ENCODE assay signal across 27 mouse cellular contexts in genomic region chr11:102043381-102043780, GRCm38 (mm10). TPM values are rescaled to one million over a fixed set of nuclear protein-coding genes. Genes with fewer than 3 reads are reported as not detected.
DNase-seq lines count a peak whose midpoint lies in the region; ATAC-seq and TF ChIP-seq lines count a peak whose summit lies in the region.
"Had no signal": no experiment of that assay in that cellular context is flagged by ENCODE, and none has a peak within 500 bp of the region (broad histone marks: within the 10 kb centered on the region; RNA-seq: fewer than 3 reads in every experiment).

No protein-coding gene starts in this region.

- no peak for ATAC-seq in heart, embryonic 16.5 days (replicated peaks; ENCODE audit: extremely low read depth, insufficient read depth, low FRiP score)
- no peak for ATAC-seq in kidney, embryonic 14.5 days (ENCODE audit: low FRiP score, low TSS enrichment)
- ATAC-seq: forebrain, embryonic 14.5 days; forebrain, embryonic 16.5 days had no signal

- WGBS in heart, embryonic 16.5 days: 84% methylated on average over 6 of the region's 6 CpGs
- WGBS in kidney, adult 2 months: 75% methylated on average over 6 of the region's 6 CpGs
- 81% methylated on average over 6 of the region's 6 CpGs for WGBS in kidney, embryonic 14.5 days
- WGBS in forebrain, embryonic 10.5 days: 89% methylated on average over 6 of the region's 6 CpGs

- H3K9me3 ChIP-seq in heart, embryonic 16.5 days (replicated peaks; ENCODE audit: control insufficient read depth, low read length): peaks cover 7% of the 10 kb centered on the region; the same call in 1 of the 2 replicates
- peaks cover 13% of the 10 kb centered on the region for H3K9me3 ChIP-seq in kidney, embryonic 14.5 days (ENCODE audit: control insufficient read depth, low read length)
- peaks cover 23% of the 10 kb centered on the region for H3K9me3 ChIP-seq in forebrain, embryonic 10.5 days

- no peak for TF ChIP-seq POLR2A in kidney, adult 2 months (IDR thresholded peaks at IDR 0.05; ENCODE audit: low read depth, low read length)

- intact Hi-C loops in heart, postnatal 14 days (cut with DNase I): no loop called here

- H3K27me3 ChIP-seq in heart, embryonic 16.5 days (ENCODE audit: control insufficient read depth, insufficient read depth, low read length): no peaks in the 10 kb centered on the region
- no peaks in the 10 kb centered on the region for H3K27me3 ChIP-seq in kidney, adult 2 months (replicated peaks; ENCODE audit: control insufficient read depth, insufficient read depth, low read length)
- H3K27me3 ChIP-seq in kidney, embryonic 14.5 days (ENCODE audit: control insufficient read depth, insufficient read depth, low read length): no peaks in the 10 kb centered on the region
- 0 out of 2 replicates have a peak, but pooled peaks cover 7% of the 10 kb centered on the region for H3K27me3 ChIP-seq in forebrain, embryonic 10.5 days (ENCODE audit: poor library complexity, severe bottlenecking)
- H3K27me3 ChIP-seq: embryonic facial prominence, embryonic 12.5 days; forebrain, embryonic 12.5 days had no signal

- no peak for TF ChIP-seq CTCF in kidney, adult 2 months (conservative IDR thresholded peaks at IDR 0.05; ENCODE audit: insufficient read depth, insufficient read length, low read depth, low read length)

- peak overlapping the region; percentile 11; the same call in 1 of the 2 replicates for H3K4me2 ChIP-seq in heart, embryonic 16.5 days (ENCODE audit: low read depth, low read length)
- no peak overlapping the region for H3K4me2 ChIP-seq in kidney, embryonic 14.5 days (replicated peaks; ENCODE audit: low read depth, low read length)
- H3K4me2 ChIP-seq: embryonic facial prominence, embryonic 12.5 days; forebrain, embryonic 12.5 days had no signal

- H3K4me1 ChIP-seq in heart, embryonic 16.5 days (ENCODE audit: control insufficient read depth, insufficient read depth, low read length): no peaks in the 10 kb centered on the region
- peaks cover 3% of the 10 kb centered on the region; the same call in 1 of the 2 replicates for H3K4me1 ChIP-seq in kidney, adult 2 months (ENCODE audit: control insufficient read depth, insufficient read depth, low read length)
- peaks cover 5% of the 10 kb centered on the region; the same call in 1 of the 2 replicates for H3K4me1 ChIP-seq in kidney, embryonic 14.5 days (ENCODE audit: control insufficient read depth, insufficient read depth, low read length)
- H3K4me1 ChIP-seq in brown adipose tissue, adult 24 weeks (ENCODE audit: control insufficient read depth, insufficient read depth, insufficient read length, low read length): 0 out of 2 replicates have a peak, but pooled peaks cover 5% of the 10 kb centered on the region
- H3K4me1 ChIP-seq in forebrain, embryonic 10.5 days: peaks cover 9% of the 10 kb centered on the region
- H3K4me1 ChIP-seq: embryonic facial prominence, embryonic 12.5 days; forebrain, embryonic 12.5 days had no signal

- no peak overlapping the region for H3K4me3 ChIP-seq in heart, embryonic 16.5 days (ENCODE audit: low read length)
- H3K4me3 ChIP-seq in kidney, adult 2 months (ENCODE audit: insufficient read depth, low read depth, low read length): peak overlapping the region; percentile 52
- no peak overlapping the region for H3K4me3 ChIP-seq in kidney, embryonic 14.5 days (ENCODE audit: low read length)
- H3K4me3 ChIP-seq in brown adipose tissue, adult 24 weeks (ENCODE audit: insufficient read depth, low read depth, low read length): peak overlapping the region; percentile 85
- no peak overlapping the region for H3K4me3 ChIP-seq in forebrain, embryonic 10.5 days
- H3K4me3 ChIP-seq: embryonic facial prominence, embryonic 10.5 days; embryonic facial prominence, embryonic 12.5 days; forebrain, embryonic 12.5 days had no signal

- no peak overlapping the region for H3K27ac ChIP-seq in heart, embryonic 16.5 days (ENCODE audit: low read length)
- H3K27ac ChIP-seq in kidney, adult 2 months (ENCODE audit: insufficient read depth, low read depth, low read length): peak overlapping the region; percentile 62
- no peak overlapping the region for H3K27ac ChIP-seq in kidney, embryonic 14.5 days (ENCODE audit: low read depth, low read length)
- peak overlapping the region; percentile 97 for H3K27ac ChIP-seq in brown adipose tissue, adult 24 weeks (replicated peaks; ENCODE audit: low read depth, low read length)
- no peak overlapping the region for H3K27ac ChIP-seq in forebrain, embryonic 10.5 days
- H3K27ac ChIP-seq: embryonic facial prominence, embryonic 10.5 days; embryonic facial prominence, embryonic 12.5 days; forebrain, embryonic 12.5 days had no signal

- DNase-seq in heart, adult 11 months: peak; percentile 92
- no peak for DNase-seq in heart, postnatal 14 days
- no peak for DNase-seq in heart, adult 9 months (ENCODE audit: low spot score in 2 of 2)
- no peak for DNase-seq in kidney, adult 2 months
- DNase-seq in forebrain, embryonic 10.5 days (ENCODE audit: extremely low spot score, low spot score): no peak
- DNase-seq: adrenal gland, adult 2 months; adrenal gland, postnatal 10 days; adrenal gland, postnatal 25 days; cerebellum, adult 11-12 months; cerebellum, adult 2 months; cerebellum, adult 9-10 months; cerebellum, postnatal 10 days; cerebellum, postnatal 25 days had no signal

- no peak overlapping the region for H3K9ac ChIP-seq in heart, embryonic 16.5 days (ENCODE audit: low read length)
- H3K9ac ChIP-seq in kidney, embryonic 14.5 days (ENCODE audit: low read depth, low read length): no peak overlapping the region
- H3K9ac ChIP-seq: embryonic facial prominence, embryonic 12.5 days; forebrain, embryonic 12.5 days had no signal

- H3K36me3 ChIP-seq in heart, embryonic 16.5 days (ENCODE audit: control insufficient read depth, insufficient read depth): peaks cover 3% of the 10 kb centered on the region; the same call in 1 of the 2 replicates
- no peaks in the 10 kb centered on the region for H3K36me3 ChIP-seq in kidney, adult 2 months (ENCODE audit: control insufficient read depth, insufficient read depth, low read length)
- no peaks in the 10 kb centered on the region for H3K36me3 ChIP-seq in kidney, embryonic 14.5 days (ENCODE audit: control insufficient read depth, insufficient read depth, low read length)
- no peaks in the 10 kb centered on the region for H3K36me3 ChIP-seq in forebrain, embryonic 10.5 days (replicated peaks)
- H3K36me3 ChIP-seq: embryonic facial prominence, embryonic 12.5 days; forebrain, embryonic 12.5 days had no signal

RNA-seq across cellular contexts. Expression of gene Cd300lg, which starts 2.1 kb away (rescaled TPM):
- 10 to 100 TPM; 61.8 to 69.1 TPM for total RNA-seq in heart, postnatal 14 days (2021)
- polyA plus RNA-seq in heart, embryonic 16.5 days (2015; fragmentation: Nextera tagmentation; extraction: Ambion mirVana): 11.6 TPM in 2 replicates
- 62.1 and 67.1 TPM in 2 replicates for polyA plus RNA-seq in kidney, adult 2 months (2012; rRNA removed)
- polyA plus RNA-seq in kidney, embryonic 14.5 days (2014; fragmentation: Nextera tagmentation; extraction: Ambion mirVana): 0.38 and 0.43 TPM in 2 replicates
- polyA plus RNA-seq in brown adipose tissue, adult 24 weeks (2012; ENCODE audit: insufficient read depth, insufficient read length, missing spikeins): 37.7 and 46.4 TPM in 2 replicates
- 0.14 and 0.23 TPM in 2 replicates for polyA plus RNA-seq in forebrain, embryonic 10.5 days (2016; fragmentation: Nextera tagmentation; extraction: Ambion mirVana)
- total RNA-seq: ES-E14 had no signal
- polyA plus RNA-seq: C2C12; forebrain, embryonic 14.5 days had no signal

RNA-seq across cellular contexts. Expression of gene Mpp3, which starts 15.1 kb away (rescaled TPM):
- 1 to 10 TPM; 4.3 to 5.2 TPM for total RNA-seq in heart, postnatal 14 days (2021)
- polyA plus RNA-seq in heart, embryonic 16.5 days (2015; fragmentation: Nextera tagmentation; extraction: Ambion mirVana): 4.2 and 4.9 TPM in 2 replicates
- 2.3 and 3.5 TPM in 2 replicates for polyA plus RNA-seq in kidney, adult 2 months (2012; rRNA removed)
- polyA plus RNA-seq in kidney, embryonic 14.5 days (2014; fragmentation: Nextera tagmentation; extraction: Ambion mirVana): 5.1 and 8.4 TPM in 2 replicates
- 0.54 and 0.87 TPM in 2 replicates for polyA plus RNA-seq in brown adipose tissue, adult 24 weeks (2012; ENCODE audit: insufficient read depth, insufficient read length, missing spikeins)
- 13.5 and 16.1 TPM in 2 replicates for polyA plus RNA-seq in forebrain, embryonic 10.5 days (2016; fragmentation: Nextera tagmentation; extraction: Ambion mirVana)

RNA-seq across cellular contexts. Expression of gene Mpp2, which starts 44.9 kb away (rescaled TPM):
- total RNA-seq in heart, postnatal 14 days (2021): 1 to 10 TPM; 2.7 to 3.8 TPM
- polyA plus RNA-seq in heart, embryonic 16.5 days (2015; fragmentation: Nextera tagmentation; extraction: Ambion mirVana): 6.6 and 9.1 TPM in 2 replicates
- 4.9 and 5.9 TPM in 2 replicates for polyA plus RNA-seq in kidney, adult 2 months (2012; rRNA removed)
- polyA plus RNA-seq in kidney, embryonic 14.5 days (2014; fragmentation: Nextera tagmentation; extraction: Ambion mirVana): 6.9 and 10.3 TPM in 2 replicates
- 3.7 and 7.0 TPM in 2 replicates for polyA plus RNA-seq in brown adipose tissue, adult 24 weeks (2012; ENCODE audit: insufficient read depth, insufficient read length, missing spikeins)
- polyA plus RNA-seq in forebrain, embryonic 10.5 days (2016; fragmentation: Nextera tagmentation; extraction: Ambion mirVana): 15.7 and 16.2 TPM in 2 replicates

RNA-seq across cellular contexts. Expression of gene Dusp3, which starts 56.6 kb away (rescaled TPM):
- 100 to 1,000 TPM; 130 to 137 TPM for total RNA-seq in heart, postnatal 14 days (2021)
- 57.3 and 58.8 TPM in 2 replicates for polyA plus RNA-seq in heart, embryonic 16.5 days (2015; fragmentation: Nextera tagmentation; extraction: Ambion mirVana)
- polyA plus RNA-seq in kidney, adult 2 months (2012; rRNA removed): 67.8 and 92.4 TPM in 2 replicates
- polyA plus RNA-seq in kidney, embryonic 14.5 days (2014; fragmentation: Nextera tagmentation; extraction: Ambion mirVana): 23.3 and 25.3 TPM in 2 replicates
- polyA plus RNA-seq in brown adipose tissue, adult 24 weeks (2012; ENCODE audit: insufficient read depth, insufficient read length, missing spikeins): 66.5 and 75.1 TPM in 2 replicates
- 12.1 and 12.6 TPM in 2 replicates for polyA plus RNA-seq in forebrain, embryonic 10.5 days (2016; fragmentation: Nextera tagmentation; extraction: Ambion mirVana)

RNA-seq across cellular contexts. Expression of gene Ppy, which starts 57.7 kb away (rescaled TPM):
- not detected for total RNA-seq in heart, postnatal 14 days (2021)
- not detected in 2 replicates for polyA plus RNA-seq in heart, embryonic 16.5 days (2015; fragmentation: Nextera tagmentation; extraction: Ambion mirVana)
- not detected in 2 replicates for polyA plus RNA-seq in kidney, adult 2 months (2012; rRNA removed)
- polyA plus RNA-seq in kidney, embryonic 14.5 days (2014; fragmentation: Nextera tagmentation; extraction: Ambion mirVana): not detected in 2 replicates
- polyA plus RNA-seq in brown adipose tissue, adult 24 weeks (2012; ENCODE audit: insufficient read depth, insufficient read length, missing spikeins): not detected in 2 replicates
- polyA plus RNA-seq in forebrain, embryonic 10.5 days (2016; fragmentation: Nextera tagmentation; extraction: Ambion mirVana): not detected in 2 replicates
- total RNA-seq: adrenal gland, adult 2 months; adrenal gland, postnatal 10 days; adrenal gland, postnatal 25 days; ES-E14; MEL had no signal
- polyA plus RNA-seq: adrenal gland, adult 2 months; brain, embryonic 14.5 days; C2C12; cerebellum, adult 2 months; cortical plate, adult 2 months; embryonic facial prominence, embryonic 10.5 days; embryonic facial prominence, embryonic 12.5 days; embryonic facial prominence, embryonic 14.5 days; forebrain, embryonic 12.5 days; forebrain, embryonic 14.5 days; forebrain, embryonic 16.5 days had no signal

Comparison
In these comparisons a context has a peak if more than half of its experiments do, and no peak if none do; other contexts are left out.
1. H3K27ac ChIP-seq: peak in kidney, adult 2 months (single experiment) and brown adipose tissue, adult 24 weeks (single experiment); none in heart, embryonic 16.5 days (single experiment), kidney, embryonic 14.5 days (single experiment) and forebrain, embryonic 10.5 days (single experiment).
2. H3K4me3 ChIP-seq: peak in kidney, adult 2 months (single experiment) and brown adipose tissue, adult 24 weeks (single experiment); none in heart, embryonic 16.5 days (single experiment), kidney, embryonic 14.5 days (single experiment) and forebrain, embryonic 10.5 days (single experiment).